Mouse (Mus musculus): ENCODE data around the gene Eps8l2.
A peak's percentile ranks its signal among the peaks of the same experiment; 100 is the strongest.

The Eps8l2 gene

DNA sequence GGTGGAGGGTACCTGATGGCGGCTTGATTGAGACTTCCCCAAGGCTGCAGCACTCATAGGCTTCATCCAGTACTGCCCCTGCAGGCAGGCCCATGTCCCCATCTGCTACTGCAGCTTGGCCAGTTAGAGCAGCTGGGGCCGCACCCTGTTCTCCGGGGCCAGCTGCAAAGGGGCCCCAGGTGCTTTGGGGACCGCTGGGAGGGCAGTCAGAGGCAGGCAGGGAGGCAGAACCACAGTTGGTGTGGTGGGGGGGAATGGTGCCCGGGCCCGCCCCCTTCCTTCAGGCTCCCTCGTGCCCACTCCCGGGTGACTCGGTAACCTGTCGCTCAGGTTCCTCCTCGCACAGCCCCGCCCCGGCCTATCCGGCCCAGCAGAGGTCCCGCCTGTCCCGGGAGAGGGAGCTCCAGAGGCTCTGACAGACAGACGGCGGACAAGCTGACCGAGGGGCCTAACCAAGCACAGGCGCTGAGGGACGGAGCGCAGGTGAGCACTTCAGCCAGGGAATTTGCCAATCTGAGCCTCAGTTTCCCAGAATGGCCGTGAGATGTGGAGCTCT is at the start of gene Eps8l2:
Eps8l2 (plus strand) TSS at position 305 of the 556 bp plus-strand sequence.
- DNase-seq, result peak in 1 of 2 experiments; percentile 35

GRCm38 (mm10) chr7:141291921-141292582 is 46.6 kb upstream of the Eps8l2 start, which contains the start of gene Drd4:
Gene Drd4, plus strand, starts transcription at chr7:141292006.
- DNase-seq, result peak; percentile 47 to 50

- peak in 1 of 2 experiments; percentile 29 for DNase-seq
Observed at GRCm38 (mm10) chr7:141292583-141293388, 45.9 kb upstream of the Eps8l2 start.

- DNase-seq, result peak; percentile 64 to 69
Observed at GRCm38 (mm10) chr7:141293852-141294471, 44.7 kb upstream of the Eps8l2 start.

DNA sequence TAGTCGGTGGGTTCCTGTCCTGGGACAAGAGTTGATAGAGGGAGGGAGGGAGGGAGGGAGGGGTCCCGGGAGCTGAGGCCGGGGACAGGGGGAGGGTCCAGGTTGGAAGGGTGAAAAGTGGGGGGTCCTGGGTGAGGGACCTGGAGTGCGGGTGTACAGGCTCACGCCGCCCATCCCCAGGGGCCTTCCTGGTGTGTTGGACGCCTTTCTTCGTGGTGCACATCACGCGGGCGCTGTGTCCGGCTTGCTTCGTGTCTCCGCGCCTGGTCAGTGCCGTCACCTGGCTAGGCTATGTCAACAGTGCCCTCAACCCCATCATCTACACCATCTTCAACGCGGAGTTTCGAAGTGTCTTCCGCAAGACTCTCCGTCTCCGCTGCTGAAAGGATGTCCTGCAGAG is 44.2 kb upstream of the Eps8l2 start:
- DNase-seq, result no peak

DNA sequence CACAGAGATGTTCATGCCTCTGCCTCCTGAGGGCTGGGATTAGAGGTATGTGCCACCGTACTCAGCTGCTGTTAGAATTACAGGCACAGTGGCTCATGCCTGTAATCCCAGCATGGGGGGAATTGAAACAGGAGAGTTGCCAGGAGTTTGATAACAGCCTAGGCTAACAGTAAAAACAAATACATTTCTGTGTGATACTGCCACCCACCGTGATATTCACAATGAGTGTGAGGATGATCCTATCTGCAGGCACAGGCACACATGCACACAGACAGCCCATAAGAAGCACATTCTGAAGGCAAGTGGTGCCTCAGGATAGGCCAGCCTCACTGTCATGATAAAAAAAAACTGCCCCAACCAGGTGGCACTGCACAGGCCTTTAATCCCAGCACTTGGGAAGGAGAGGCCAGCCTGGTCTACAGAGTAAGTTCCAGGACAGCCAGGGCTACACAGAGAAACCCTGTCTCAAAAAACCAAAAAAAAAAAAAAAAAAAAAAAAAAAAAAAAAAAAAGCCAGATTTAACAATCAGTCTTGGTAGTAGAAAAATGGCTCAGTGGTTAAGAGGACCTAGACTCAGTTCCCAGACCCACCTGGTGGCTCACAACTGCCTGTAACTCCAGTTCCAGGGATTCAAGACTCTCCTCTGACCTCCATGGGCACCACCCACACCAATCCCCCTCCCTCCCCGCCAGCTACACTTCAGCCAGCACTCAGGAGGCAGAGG is 40.6 kb upstream of the Eps8l2 start:
- DNase-seq, result peak; percentile 45 to 54

DNA sequence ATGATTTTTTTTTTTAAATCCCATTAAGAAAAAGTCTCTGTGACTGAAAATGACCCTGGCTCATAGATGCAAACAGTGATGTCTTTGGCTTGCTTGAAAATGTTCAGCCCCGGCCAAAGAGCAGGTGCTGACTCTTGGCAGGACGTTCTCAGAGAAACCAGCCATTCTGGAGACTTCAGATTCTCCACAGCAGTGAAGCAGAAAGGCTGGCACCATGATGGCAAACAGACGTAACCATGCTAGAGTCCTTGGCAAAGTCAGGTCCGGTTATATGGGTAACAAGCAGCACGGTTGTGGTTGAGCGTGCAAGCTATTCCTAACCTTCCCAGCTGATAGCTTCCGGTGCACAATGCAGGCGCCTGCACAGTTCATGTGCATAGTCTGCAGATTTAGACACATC is 39.5 kb upstream of the Eps8l2 start:
- peak; percentile 85 to 88 for DNase-seq

- peak; percentile 82 to 88 for DNase-seq
Observed at GRCm38 (mm10) chr7:141301386-141301785, 37.3 kb upstream of the Eps8l2 start.

DNA sequence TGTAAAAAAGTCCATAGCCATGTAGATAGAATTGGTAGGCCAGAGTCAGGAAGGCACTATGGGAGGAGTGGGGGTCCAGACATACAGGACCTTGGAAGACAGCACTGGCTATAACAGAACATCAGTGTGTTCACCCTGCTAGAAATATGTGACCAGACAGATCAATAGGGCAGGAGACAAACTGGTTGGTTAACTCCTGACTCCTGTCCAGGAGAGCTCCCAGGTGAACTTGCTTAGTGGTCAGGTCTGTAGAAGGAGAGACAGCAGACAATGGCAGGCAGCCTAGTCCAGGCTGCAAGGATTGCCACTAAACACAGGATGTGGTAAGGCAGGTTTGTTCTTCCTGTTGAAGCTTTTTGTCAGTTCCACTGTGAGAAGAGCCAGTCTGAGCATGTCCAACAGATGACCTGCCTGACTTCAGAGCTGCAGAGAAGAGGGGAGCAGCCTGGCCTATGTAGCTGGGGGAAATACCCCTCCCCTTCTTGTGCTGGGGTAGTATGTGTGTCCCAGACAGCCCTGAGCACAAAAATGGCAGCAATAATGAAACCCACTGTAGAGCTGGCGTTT is 35.9 kb upstream of the Eps8l2 start:
- no peak for DNase-seq

DNA sequence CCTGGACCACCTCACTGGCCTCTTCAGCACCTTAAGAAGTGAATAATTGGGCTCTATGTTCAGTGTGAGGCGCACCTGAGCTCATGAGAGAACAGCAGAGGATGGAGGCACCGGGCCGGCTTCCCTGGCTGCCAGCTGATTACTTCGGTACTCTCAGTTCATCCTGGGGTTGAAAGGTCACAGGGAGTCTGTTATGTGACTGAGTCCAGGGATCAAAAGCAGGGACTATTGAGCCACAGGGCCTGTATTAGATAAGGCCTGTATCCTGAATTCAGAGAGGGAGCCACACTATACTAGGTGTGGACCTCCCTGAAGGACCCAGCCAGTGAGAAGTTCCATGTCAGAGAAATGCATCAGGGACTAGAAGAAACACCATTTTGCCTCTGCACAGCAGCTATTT is 34.1 kb upstream of the Eps8l2 start:
- DNase-seq, result no peak

DNA sequence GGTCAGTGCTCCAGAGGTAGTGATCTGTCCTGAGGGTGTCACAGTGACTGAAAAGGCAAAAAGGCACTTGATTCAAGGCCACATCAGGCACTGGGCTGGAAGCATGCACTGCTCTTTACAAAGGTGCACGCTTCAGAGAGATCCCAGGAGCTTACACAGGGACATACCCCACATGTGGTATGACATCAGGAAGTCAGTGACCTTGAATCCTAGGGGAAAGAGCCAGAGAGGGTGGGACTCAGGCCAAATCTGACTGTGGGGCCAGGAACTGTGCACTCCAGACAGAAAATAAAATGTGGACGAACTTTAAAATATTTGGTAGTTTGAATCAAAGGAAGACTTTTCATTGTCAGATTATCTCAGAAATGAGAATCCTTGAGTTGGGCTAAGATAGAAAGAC is 24.3 kb upstream of the Eps8l2 start:
- DNase-seq, result no peak

DNA sequence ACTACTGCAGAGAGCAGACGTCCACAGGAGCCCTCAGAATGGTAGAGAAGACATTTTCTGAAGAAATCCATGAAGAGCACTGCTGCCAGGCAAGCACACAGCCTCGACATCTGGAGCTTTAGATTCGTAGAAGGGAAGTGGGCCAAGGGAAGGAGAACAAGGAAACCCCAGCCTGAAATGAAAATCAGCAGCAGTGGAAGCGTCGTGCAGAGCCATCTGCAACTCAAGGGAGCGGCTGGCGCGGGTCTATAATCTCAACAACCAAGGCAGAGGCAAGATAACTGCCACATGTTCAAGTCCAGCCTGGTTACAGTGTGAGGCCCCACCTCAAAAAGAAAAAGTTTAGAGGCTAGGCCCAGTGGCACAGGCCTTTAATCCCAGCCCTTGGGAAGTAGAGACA is 23.6 kb upstream of the Eps8l2 start:
- DNase-seq, result no peak

GRCm38 (mm10) chr7:141315974-141316373 is 22.7 kb upstream of the Eps8l2 start:
- DNase-seq, result peak; percentile 62 to 67

- DNase-seq, result no peak
Observed at GRCm38 (mm10) chr7:141317619-141318132, 21.0 kb upstream of the Eps8l2 start.

GRCm38 (mm10) chr7:141319446-141319845 is 19.2 kb upstream of the Eps8l2 start:
- DNase-seq, result no peak

GRCm38 (mm10) chr7:141324686-141325085 is 14.0 kb upstream of the Eps8l2 start:
- DNase-seq, result peak; percentile 65 to 67

DNA sequence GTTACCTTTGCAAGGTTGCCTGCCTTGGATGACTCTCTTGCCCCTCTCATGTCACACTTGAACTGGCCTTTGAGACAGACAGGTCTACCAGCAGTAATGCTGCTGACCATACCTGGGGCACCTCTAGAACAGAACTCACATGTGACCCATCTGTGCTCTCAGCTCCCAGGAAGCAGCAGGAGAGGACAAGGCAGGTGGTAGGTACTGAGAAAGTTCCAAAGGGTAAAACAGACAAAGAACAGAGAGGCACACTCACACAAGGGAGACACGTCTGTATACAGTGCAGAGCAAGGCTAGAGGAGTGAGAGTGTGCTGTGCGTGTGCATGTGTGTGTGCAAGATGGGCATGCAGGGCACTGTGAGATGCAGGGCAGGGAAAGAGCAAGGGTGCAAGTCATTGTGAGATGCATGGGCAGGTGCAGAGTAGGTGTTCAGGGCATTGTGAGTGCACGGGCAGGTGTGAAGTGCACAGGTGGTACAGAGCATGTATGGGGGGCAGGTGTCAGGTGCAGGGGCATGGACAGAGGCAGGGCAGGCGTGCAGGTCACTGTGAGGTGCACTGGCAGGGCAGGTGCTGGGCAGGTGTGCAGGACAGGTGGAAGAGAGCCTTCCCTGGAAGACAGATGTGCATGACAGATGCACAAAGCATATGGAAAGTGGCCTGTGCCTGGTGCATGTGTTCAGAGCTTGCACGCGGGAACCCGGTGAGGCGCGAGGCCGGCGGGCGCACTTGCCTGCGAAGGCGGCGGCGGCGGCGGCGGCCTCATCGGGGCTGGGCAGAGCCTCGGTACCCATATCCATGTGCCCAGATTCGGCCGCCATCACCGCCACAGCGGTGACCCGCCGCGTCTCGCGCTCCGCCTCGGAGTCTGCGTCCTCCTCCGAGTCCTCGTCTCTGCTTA is 11.9 kb upstream of the Eps8l2 start:
- DNase-seq, result no peak

- DNase-seq, result peak; percentile 100
Observed at GRCm38 (mm10) chr7:141327469-141328372, 11.0 kb upstream of the Eps8l2 start, which contains the start of the genes Deaf1 and Tmem80. Gene Deaf1, minus strand, starts transcription at chr7:141327690. Gene Tmem80, plus strand, starts transcription at chr7:141327739.

- no peak for DNase-seq
Observed at GRCm38 (mm10) chr7:141328373-141328990, 10.2 kb upstream of the Eps8l2 start.

Data from cerebellum, postnatal 10 days (tissue).